Mouse (Mus musculus): ENCODE results near the gene Lig1. TPM values are rescaled to one million over a fixed set of nuclear protein-coding genes. Genes with fewer than 3 reads are reported as not detected.

The Lig1 gene
- total RNA-seq, 2 experiments from 2014 or later = 76.5 to 128 TPM

DNA sequence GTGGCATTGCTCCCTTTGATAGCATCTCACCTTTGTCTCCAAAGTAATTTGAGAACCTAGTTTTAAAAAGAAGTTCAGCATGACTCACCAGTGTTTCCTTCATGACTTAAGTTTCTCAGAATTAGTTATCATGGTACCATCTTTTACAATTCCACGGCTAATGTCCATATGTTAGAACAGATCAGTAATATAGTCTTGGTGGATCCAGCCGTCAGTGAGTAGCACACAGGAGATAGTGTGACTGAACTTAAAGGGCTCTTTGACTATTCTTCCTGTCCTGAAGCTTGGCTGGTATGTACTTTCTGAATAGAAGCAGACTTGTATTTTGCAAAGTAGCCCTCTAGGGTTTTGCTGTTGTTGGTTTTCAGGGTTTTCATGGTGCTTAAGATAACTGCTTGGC, 32.3 kb downstream of the Lig1 start:
- no peak for ATAC-seq (replicated peaks; ENCODE audit: poor library complexity)

- ATAC-seq (replicated peaks; ENCODE audit: poor library complexity) = peak; percentile 87
Observed at GRCm38 (mm10) chr7:13310493-13311199, 33.6 kb downstream of the Lig1 start.

- ATAC-seq (replicated peaks; ENCODE audit: poor library complexity) = no peak
Observed at GRCm38 (mm10) chr7:13311401-13311800, 34.3 kb downstream of the Lig1 start.

DNA sequence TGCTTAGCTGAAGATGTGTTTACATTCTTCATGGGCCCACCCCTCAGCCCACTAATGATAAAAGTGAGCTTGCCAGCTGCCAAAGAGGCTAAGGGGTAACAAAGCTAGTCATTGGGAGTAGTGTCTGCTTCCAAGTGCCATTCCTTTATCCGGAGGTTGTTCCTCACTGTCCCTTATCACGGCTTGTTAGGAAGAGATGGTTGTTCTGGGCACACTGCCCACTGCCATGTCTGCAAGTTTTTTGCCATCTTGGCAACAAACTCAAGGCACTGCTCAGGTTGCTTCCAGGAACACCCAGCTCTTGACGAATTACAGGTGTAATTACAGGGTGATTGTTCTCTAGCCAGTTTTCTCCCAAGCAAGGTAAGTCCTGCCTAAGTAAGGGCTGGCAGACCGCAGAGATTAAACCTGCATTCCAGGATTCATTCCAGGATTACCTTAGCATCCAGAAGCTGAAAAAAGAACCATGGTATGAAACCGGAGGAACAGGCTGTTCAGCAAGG, 37.1 kb downstream of the Lig1 start:
- no peak for ATAC-seq (replicated peaks; ENCODE audit: poor library complexity)

GRCm38 (mm10) chr7:13321424-13321823, 44.3 kb downstream of the Lig1 start:
- peak; percentile 55 for ATAC-seq (replicated peaks; ENCODE audit: poor library complexity)

- ATAC-seq (replicated peaks; ENCODE audit: poor library complexity) = peak; percentile 87
Observed at GRCm38 (mm10) chr7:13324316-13324715, 47.2 kb downstream of the Lig1 start, which contains the start of gene Pla2g4c. Pla2g4c (plus strand) TSS chr7:13324655.

- no peak for ATAC-seq (replicated peaks; ENCODE audit: poor library complexity)
Observed at GRCm38 (mm10) chr7:13330575-13330974, 53.5 kb downstream of the Lig1 start.

DNA sequence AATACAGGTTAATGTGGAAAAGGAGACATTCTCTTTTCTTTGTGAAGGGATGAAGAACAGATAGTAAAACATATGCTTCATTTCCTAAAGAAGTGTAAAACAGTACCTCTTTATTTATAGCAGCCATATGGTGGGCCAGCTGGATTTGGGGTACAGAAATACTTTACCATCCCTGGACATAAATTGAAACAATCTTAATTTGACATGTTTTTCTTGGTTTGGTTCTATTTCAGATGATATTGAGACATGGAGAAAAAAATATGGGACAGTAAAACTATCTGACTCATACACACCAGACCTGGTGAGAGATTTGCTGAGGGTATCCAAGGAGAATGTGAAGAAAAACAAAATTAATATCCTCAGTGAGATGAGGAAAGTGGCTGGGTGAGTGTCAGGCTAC, 78.9 kb downstream of the Lig1 start:
- ATAC-seq (replicated peaks; ENCODE audit: poor library complexity) = no peak

Other genes with a start within 250 kb of the Lig1 start
- gene Chmp2a, start 242.5 kb upstream of the Lig1 start, total RNA-seq (2015) = 145 and 150 TPM in 2 replicates
- gene Chmp2a, start 242.5 kb upstream of the Lig1 start, total RNA-seq (2017) = 168 and 203 TPM in 2 replicates
- gene Ube2m, start 239.0 kb upstream of the Lig1 start, total RNA-seq (2015) = 150 and 160 TPM in 2 replicates
- 123 and 179 TPM in 2 replicates for gene Ube2m, start 239.0 kb upstream of the Lig1 start, total RNA-seq (2017)
- 0.37 and 1.1 TPM in 2 replicates for gene Mzf1, start 222.5 kb upstream of the Lig1 start, total RNA-seq (2015)
- 0.25 and 1.1 TPM in 2 replicates for gene Mzf1, start 222.5 kb upstream of the Lig1 start, total RNA-seq (2017)
- not detected in 2 replicates for gene Vmn1r85, start 182.1 kb upstream of the Lig1 start, total RNA-seq (2015)
- gene Vmn1r85, start 182.1 kb upstream of the Lig1 start, total RNA-seq (2017) = not detected in 2 replicates
- gene Vmn1r86, start 157.4 kb upstream of the Lig1 start, total RNA-seq (2015) = not detected in 2 replicates
- not detected in 2 replicates for gene Vmn1r86, start 157.4 kb upstream of the Lig1 start, total RNA-seq (2017)
- gene Vmn1r87, start 137.1 kb upstream of the Lig1 start, total RNA-seq (2015) = not detected in 2 replicates
- not detected in 2 replicates for gene Vmn1r87, start 137.1 kb upstream of the Lig1 start, total RNA-seq (2017)
- gene Vmn1r88, start 117.7 kb upstream of the Lig1 start, total RNA-seq (2015) = 0.02 and 0.12 TPM in 2 replicates
- gene Vmn1r88, start 117.7 kb upstream of the Lig1 start, total RNA-seq (2017) = under 0.01 TPM in 1 of 2 replicates, not detected in the other
- not detected in 2 replicates for gene Vmn1r89, start 64.3 kb upstream of the Lig1 start, total RNA-seq (2015)
- gene Vmn1r89, start 64.3 kb upstream of the Lig1 start, total RNA-seq (2017) = not detected in 2 replicates
- 2.4 and 3.2 TPM in 2 replicates for gene Zswim9, start 1.4 kb downstream of the Lig1 start, total RNA-seq (2015)
- 3.4 and 4.7 TPM in 2 replicates for gene Zswim9, start 1.4 kb downstream of the Lig1 start, total RNA-seq (2017)
- gene Pla2g4c, start 47.4 kb downstream of the Lig1 start, total RNA-seq (2015) = 0.89 and 1.2 TPM in 2 replicates
- gene Pla2g4c, start 47.4 kb downstream of the Lig1 start, total RNA-seq (2017) = 1.5 and 1.8 TPM in 2 replicates
- not detected in 2 replicates for gene Cabp5, start 120.8 kb downstream of the Lig1 start, total RNA-seq (2015)
- gene Cabp5, start 120.8 kb downstream of the Lig1 start, total RNA-seq (2017) = not detected in 2 replicates
- not detected in 2 replicates for gene Bsph1, start 173.6 kb downstream of the Lig1 start, total RNA-seq (2015)
- gene Bsph1, start 173.6 kb downstream of the Lig1 start, total RNA-seq (2017) = not detected in 2 replicates